Mouse (Mus musculus): ENCODE results near the gene Ube2n. TPM values are rescaled to one million over a fixed set of nuclear protein-coding genes. Genes with fewer than 3 reads are reported as not detected.

Gene Ube2n
- polyA plus RNA-seq, 1 experiment = 26.4 TPM

- no peaks in the 10 kb centered on the region for H3K27me3 ChIP-seq (ENCODE audit: control insufficient read depth, insufficient read depth, low read length)
- H3K36me3 ChIP-seq (ENCODE audit: control insufficient read depth, insufficient read depth, low read length) = peaks cover 52% of the 10 kb centered on the region
- 75% methylated on average over 2 of the region's 2 CpGs for WGBS
- DNase-seq (ENCODE audit: low read depth in 1 of 2, low spot score in 2 of 2) = peak in 1 of 2 experiments; percentile 18
- H3K4me1 ChIP-seq (ENCODE audit: control insufficient read depth, insufficient read depth, insufficient read length) = no peaks in the 10 kb centered on the region
- H3K27ac ChIP-seq (ENCODE audit: insufficient read depth, low read length) = no peak overlapping the region
- TF ChIP-seq CTCF (IDR thresholded peaks at IDR 0.05; ENCODE audit: extremely low read depth, insufficient read depth, insufficient read length, insufficient replicate concordance) = peak; percentile 16; the same call in 1 of the 2 replicates
- TF ChIP-seq POLR2A (IDR thresholded peaks at IDR 0.05; ENCODE audit: low read depth, low read length) = no peak
- no peak overlapping the region for H3K4me3 ChIP-seq (ENCODE audit: extremely low read depth, insufficient read depth, insufficient read length)
These were observed 25.3 kb upstream of the Ube2n start for GRCm38 (mm10) chr10:95489653-95490052.

- TF ChIP-seq POLR2A (IDR thresholded peaks at IDR 0.05; ENCODE audit: low read depth, low read length) (no peak), CTCF (IDR thresholded peaks at IDR 0.05; ENCODE audit: extremely low read depth, insufficient read depth, insufficient read length, insufficient replicate concordance) (no peak)
- Histone ChIP-seq H3K4me3 (ENCODE audit: extremely low read depth, insufficient read depth, insufficient read length) (no peak overlapping the region), H3K4me1 (ENCODE audit: control insufficient read depth, insufficient read depth, insufficient read length) (no peaks in the 10 kb centered on the region), H3K27ac (ENCODE audit: insufficient read depth, low read length) (no peak overlapping the region), H3K36me3 (ENCODE audit: control insufficient read depth, insufficient read depth, low read length) (peaks cover 34% of the 10 kb centered on the region), H3K27me3 (ENCODE audit: control insufficient read depth, insufficient read depth, low read length) (no peaks in the 10 kb centered on the region)
- no peak for DNase-seq (ENCODE audit: low read depth in 1 of 2, low spot score in 2 of 2)
- 91% methylated on average over 5 of the region's 5 CpGs for WGBS
These were observed 20.7 kb upstream of the Ube2n start for GRCm38 (mm10) chr10:95494268-95494667.

DNA sequence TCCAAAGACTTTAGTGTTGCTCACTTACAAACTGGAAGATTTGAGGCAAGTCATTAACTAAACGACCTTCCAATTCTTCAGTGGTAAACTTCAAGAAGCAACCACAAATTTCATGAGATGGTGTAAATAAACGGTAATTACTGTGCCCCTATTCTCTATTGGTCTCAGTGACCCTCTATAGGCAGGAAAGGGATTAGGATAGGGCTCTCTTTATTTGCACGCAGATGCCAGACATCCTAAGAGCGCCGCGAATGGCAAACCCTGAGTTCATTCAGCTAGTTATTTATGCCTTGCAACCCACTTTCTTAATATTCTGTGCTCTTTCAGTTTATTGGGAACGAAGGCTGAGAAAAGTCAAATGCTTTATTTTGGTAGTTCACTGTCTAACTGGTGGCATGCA, 13.9 kb upstream of the Ube2n start:
- DNase-seq (ENCODE audit: low read depth in 1 of 2, low spot score in 2 of 2) = no peak
- no peaks in the 10 kb centered on the region; the same call in 1 of the 2 replicates for H3K36me3 ChIP-seq (ENCODE audit: control insufficient read depth, insufficient read depth, low read length)
- peak overlapping the region; percentile 85; the same call in 1 of the 2 replicates for H3K27ac ChIP-seq (ENCODE audit: insufficient read depth, low read length)
- peak overlapping the region; percentile 96 for H3K4me3 ChIP-seq (ENCODE audit: extremely low read depth, insufficient read depth, insufficient read length)
- no peaks in the 10 kb centered on the region for H3K27me3 ChIP-seq (ENCODE audit: control insufficient read depth, insufficient read depth, low read length)
- H3K4me1 ChIP-seq (ENCODE audit: control insufficient read depth, insufficient read depth, insufficient read length) = peaks cover 2% of the 10 kb centered on the region; the same call in 1 of the 2 replicates
- TF ChIP-seq CTCF (IDR thresholded peaks at IDR 0.05; ENCODE audit: extremely low read depth, insufficient read depth, insufficient read length, insufficient replicate concordance) = no peak
- no peak for TF ChIP-seq POLR2A (IDR thresholded peaks at IDR 0.05; ENCODE audit: low read depth, low read length)
- under 1% methylated on average over 7 of the region's 7 CpGs for WGBS

- H3K36me3 ChIP-seq (ENCODE audit: control insufficient read depth, insufficient read depth, low read length) = no peaks in the 10 kb centered on the region; the same call in 1 of the 2 replicates
- no peaks in the 10 kb centered on the region for H3K27me3 ChIP-seq (ENCODE audit: control insufficient read depth, insufficient read depth, low read length)
- peaks cover 2% of the 10 kb centered on the region; the same call in 1 of the 2 replicates for H3K4me1 ChIP-seq (ENCODE audit: control insufficient read depth, insufficient read depth, insufficient read length)
- TF ChIP-seq POLR2A (IDR thresholded peaks at IDR 0.05; ENCODE audit: low read depth, low read length) = peak; percentile 56; the same call in 1 of the 2 replicates
- no peak for TF ChIP-seq CTCF (IDR thresholded peaks at IDR 0.05; ENCODE audit: extremely low read depth, insufficient read depth, insufficient read length, insufficient replicate concordance)
- peak; percentile 39 to 86 for DNase-seq (ENCODE audit: low read depth in 1 of 2, low spot score in 2 of 2)
- H3K4me3 ChIP-seq (ENCODE audit: extremely low read depth, insufficient read depth, insufficient read length) = peak within 1 kb of the TSS; percentile 96
- H3K27ac ChIP-seq (ENCODE audit: insufficient read depth, low read length) = peak within 1 kb of the TSS; percentile 85
- under 1% methylated on average over 35 of the region's 35 CpGs for WGBS
These were observed 13.4 kb upstream of the Ube2n start, which contains the start of gene Mrpl42 for GRCm38 (mm10) chr10:95501463-95502081. TSS of gene Mrpl42 (minus strand) at chr10:95501940.

DNA sequence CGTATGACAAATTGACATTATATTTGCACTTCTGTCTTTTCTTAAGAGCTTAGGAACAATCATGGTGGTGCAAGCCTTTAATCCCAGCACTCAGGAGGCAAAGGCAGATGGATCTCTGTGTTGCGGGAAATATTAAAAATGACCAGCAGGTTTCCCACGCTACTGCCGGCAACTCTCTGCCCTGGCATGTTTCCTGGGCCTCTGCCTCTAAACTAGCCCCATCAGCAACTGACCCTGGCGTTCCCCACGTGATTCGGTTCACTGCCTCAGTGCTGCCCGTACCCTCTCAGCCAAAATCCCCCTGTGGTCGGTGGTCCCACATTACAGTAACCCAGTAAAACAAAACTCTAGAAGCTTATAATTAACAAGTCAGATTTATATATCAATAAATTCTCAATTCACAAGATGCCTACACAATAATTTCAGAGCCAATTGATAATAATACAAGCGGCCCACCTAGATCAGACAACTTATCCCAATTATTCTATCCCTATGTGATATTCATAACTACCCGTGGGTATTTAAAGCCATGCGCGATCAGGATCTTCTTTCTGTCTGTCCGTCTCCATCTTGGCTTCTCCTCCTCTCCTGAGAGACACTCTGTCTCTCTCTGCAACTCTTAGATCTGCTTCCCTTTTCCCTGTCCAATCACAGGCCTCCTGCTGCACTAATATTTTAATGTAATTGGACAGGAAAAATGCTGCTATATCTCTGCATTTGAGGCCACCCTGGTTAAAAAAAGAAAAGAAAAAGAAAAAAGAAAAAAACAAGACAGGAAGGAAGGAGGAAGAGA, 11.3 kb upstream of the Ube2n start:
- DNase-seq (ENCODE audit: low read depth in 1 of 2, low spot score in 2 of 2) = no peak
- H3K36me3 ChIP-seq (ENCODE audit: control insufficient read depth, insufficient read depth, low read length) = no peaks in the 10 kb centered on the region
- TF ChIP-seq CTCF (IDR thresholded peaks at IDR 0.05; ENCODE audit: extremely low read depth, insufficient read depth, insufficient read length, insufficient replicate concordance) (no peak), POLR2A (IDR thresholded peaks at IDR 0.05; ENCODE audit: low read depth, low read length) (no peak)
- WGBS = 94% methylated on average over 14 of the region's 14 CpGs
- H3K4me3 ChIP-seq (ENCODE audit: extremely low read depth, insufficient read depth, insufficient read length) = no peak overlapping the region
- H3K27ac ChIP-seq (ENCODE audit: insufficient read depth, low read length) = no peak overlapping the region
- no peaks in the 10 kb centered on the region for H3K27me3 ChIP-seq (ENCODE audit: control insufficient read depth, insufficient read depth, low read length)
- H3K4me1 ChIP-seq (ENCODE audit: control insufficient read depth, insufficient read depth, insufficient read length) = peaks cover 2% of the 10 kb centered on the region; the same call in 1 of the 2 replicates

DNA sequence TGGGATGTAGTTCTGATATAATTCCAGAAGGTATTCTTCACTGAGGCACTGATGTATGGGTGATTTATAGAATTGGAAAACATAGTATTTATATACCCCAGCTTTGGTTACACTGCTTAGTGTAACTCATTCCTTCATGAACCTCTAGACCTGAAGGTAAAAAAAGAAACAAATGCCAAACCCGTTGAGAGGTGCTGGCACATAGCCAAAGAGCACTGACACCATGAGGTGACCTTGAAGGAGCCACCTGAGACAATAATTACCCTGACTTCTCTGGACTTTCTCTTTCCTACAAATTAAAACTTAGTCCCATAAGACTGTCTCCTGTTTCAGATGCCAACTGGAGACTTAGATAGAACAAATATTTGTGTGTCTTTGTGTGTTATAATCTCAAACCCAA, 10.6 kb upstream of the Ube2n start:
- no peaks in the 10 kb centered on the region for H3K36me3 ChIP-seq (ENCODE audit: control insufficient read depth, insufficient read depth, low read length)
- H3K27ac ChIP-seq (ENCODE audit: insufficient read depth, low read length) = no peak overlapping the region
- peaks cover 2% of the 10 kb centered on the region; the same call in 1 of the 2 replicates for H3K4me1 ChIP-seq (ENCODE audit: control insufficient read depth, insufficient read depth, insufficient read length)
- DNase-seq (ENCODE audit: low read depth in 1 of 2, low spot score in 2 of 2) = no peak
- WGBS = 3% methylated on average over 1 of the region's 1 CpGs
- no peak overlapping the region for H3K4me3 ChIP-seq (ENCODE audit: extremely low read depth, insufficient read depth, insufficient read length)
- H3K27me3 ChIP-seq (ENCODE audit: control insufficient read depth, insufficient read depth, low read length) = no peaks in the 10 kb centered on the region
- TF ChIP-seq POLR2A (IDR thresholded peaks at IDR 0.05; ENCODE audit: low read depth, low read length) = no peak
- no peak for TF ChIP-seq CTCF (IDR thresholded peaks at IDR 0.05; ENCODE audit: extremely low read depth, insufficient read depth, insufficient read length, insufficient replicate concordance)
